Mouse (Mus musculus): ENCODE results near the gene Olfr609.
"Not testable (repeated sequence)": the region's sequence is repeated elsewhere in the genome, so short reads cannot be mapped to it uniquely, and the experiment has no call there.

Olfr609 gene

DNA sequence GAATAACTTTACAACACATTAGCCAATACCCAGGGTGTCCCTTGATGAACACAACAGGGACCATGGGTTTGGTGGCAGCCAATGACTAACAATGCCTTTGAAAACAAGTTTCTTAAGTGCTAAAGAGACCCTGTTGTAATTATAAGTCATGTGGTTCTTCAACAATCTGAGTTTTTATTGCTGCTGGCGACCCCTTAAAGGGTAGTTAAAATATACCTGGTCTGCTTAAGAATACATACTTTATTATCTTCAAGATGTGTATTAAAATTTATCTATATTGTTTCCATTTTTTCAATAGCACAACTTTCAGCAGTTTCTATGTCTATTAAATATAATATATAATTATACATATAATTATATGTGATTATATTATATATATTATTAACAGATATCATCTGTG is at the start of gene Olfr609:
Gene Olfr609 (minus strand): TSS at position 101 of the 400 bp plus-strand sequence.
- no peak for DNase-seq

DNA sequence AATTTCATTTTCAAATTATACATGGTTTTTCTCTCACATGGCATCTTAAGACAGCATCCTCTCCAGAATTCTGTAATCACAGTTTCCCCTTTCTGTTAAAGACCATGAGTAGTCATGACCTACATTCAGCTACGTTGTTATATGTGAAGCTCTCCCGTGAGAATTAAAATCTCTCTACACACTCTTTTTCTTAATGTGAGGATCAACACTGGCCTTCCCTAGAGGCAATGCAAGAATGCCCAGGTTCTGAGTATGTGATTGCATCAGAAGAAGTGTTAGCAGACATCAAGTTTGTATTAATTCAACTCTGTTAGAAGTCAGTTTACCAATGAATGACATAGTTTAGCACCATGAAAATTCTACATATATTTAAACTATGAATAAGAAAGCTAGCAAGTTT is 44.8 kb upstream of the Olfr609 start, which contains the start of gene Olfr612:
Gene Olfr612 (minus strand): TSS at position 101 of the 400 bp plus-strand sequence.
- DNase-seq = not testable (repeated sequence)

DNA sequence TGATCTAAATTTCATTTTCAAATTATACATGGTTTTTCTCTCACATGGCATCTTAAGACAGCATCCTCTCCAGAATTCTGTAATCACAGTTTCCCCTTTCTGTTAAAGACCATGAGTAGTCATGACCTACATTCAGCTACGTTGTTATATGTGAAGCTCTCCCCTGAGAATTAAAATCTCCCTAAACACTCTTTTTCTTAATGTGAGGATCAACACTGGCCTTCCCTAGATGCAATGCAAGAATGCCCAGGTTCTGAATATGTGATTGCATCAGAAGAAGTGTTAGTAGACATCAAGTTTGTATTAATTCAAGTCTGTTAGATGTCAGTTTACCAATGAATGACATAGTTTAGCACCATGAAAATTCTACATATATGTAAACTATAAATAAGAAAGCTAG is 22.9 kb upstream of the Olfr609 start, which contains the start of gene Olfr611:
Gene Olfr611 (minus strand): TSS at position 101 of the 400 bp plus-strand sequence.
- not testable (repeated sequence) for DNase-seq

DNA sequence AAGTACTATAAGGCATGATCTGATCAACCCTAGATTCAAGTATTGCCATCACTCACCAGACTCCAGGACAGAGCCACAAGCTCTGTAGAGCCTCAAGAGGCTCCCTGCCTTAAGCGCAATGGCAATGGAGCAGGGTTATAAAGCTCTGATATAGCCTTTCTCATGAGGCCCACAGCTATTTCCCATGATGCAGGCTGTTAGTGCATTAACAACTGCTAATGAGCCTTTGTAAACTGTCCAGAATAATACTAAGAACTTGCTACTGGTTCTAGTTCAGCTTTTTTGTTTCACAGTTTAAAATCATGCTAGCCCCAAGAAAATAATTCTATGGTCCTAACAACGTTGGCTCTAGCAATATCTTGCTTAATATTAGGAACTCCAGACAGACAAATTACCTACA is 14.2 kb upstream of the Olfr609 start, which contains the start of gene Olfr610:
Gene Olfr610 (minus strand): TSS at position 101 of the 400 bp plus-strand sequence.
- DNase-seq = no peak

DNA sequence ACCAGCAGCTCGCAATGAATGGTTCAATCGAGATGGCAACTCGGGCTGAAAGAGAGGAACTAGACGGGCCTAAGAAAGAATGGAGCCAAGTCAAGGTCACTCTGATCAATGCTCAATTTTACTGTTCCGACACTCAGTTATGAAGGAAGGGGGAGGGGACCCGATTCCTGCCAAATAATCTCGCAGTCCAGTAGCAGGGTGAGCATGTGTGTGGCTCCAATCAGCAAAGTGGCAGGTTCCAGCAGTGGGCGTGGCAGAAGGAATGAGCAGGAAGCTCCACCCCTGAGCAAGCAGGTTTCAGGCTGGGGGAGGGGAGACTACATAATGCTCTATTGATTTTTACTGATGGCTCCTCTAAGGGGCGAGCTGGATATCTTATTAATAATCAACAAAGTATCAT is 20.8 kb downstream of the Olfr609 start:
- DNase-seq = not testable (repeated sequence)

- DNase-seq = no peak
These were observed 28.3 kb downstream of the Olfr609 start, which contains the start of gene Olfr608 for GRCm38 (mm10) chr7:103469577-103469976. Olfr608 (plus strand) TSS chr7:103469877.

DNA sequence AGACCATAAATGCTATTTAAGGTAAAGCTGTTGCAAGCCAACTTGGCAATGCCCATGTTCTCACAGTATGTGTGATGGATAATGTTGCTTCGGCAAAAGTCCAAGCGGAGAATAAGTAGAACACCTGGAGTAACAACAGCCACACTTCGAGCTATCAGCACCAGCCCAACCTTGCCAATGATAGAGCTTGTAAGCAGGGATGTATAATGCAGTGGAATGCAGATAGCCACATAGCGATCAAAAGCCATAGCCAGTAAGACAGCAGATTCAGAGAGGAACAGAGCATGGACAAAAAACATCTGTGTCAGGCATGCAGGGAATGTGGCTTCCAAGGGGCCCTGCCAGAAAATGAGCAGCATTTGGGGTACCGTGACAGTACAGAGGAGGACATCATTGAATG is 37.3 kb downstream of the Olfr609 start:
- DNase-seq = no peak

- DNase-seq = no peak
These were observed 49.1 kb downstream of the Olfr609 start, which contains the start of gene Olfr606 for GRCm38 (mm10) chr7:103448746-103449145. Olfr606 (plus strand) TSS chr7:103449046.

GRCm38 (mm10) chr7:103445339-103445738 is 52.5 kb downstream of the Olfr609 start, which contains the start of gene Olfr605:
Olfr605 (minus strand) TSS chr7:103445439.
- DNase-seq = no peak
